Mouse (Mus musculus): Measurements from ENCODE around the gene Rnf225.
"Not testable (repeated sequence)": the region's sequence is repeated elsewhere in the genome, so short reads cannot be mapped to it uniquely, and the experiment has no call there.

DNA sequence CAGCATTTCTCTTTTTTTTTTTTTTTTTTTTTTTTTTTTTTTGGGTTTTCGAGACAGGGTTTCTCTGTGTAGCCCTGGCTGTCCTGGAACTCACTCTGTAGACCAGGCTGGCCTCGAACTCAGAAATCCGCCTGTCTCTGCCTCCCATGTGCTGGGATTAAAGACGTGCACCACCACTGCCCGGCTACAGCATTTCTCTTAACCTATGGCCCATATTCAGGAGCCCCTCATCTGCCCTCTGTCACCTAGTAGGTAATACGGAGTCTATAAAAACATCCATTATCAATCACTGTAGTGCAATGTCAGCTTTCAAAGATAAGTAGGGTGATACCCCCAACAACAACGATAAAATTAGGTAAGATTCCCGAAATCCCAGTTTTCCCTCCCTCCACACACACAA, 6.7 kb upstream of the Rnf225 start:
- TF ChIP-seq CTCF (IDR thresholded peaks at IDR 0.05; ENCODE audit: borderline replicate concordance, extremely low read depth, insufficient read depth, insufficient read length); POLR2A (IDR thresholded peaks at IDR 0.05; ENCODE audit: borderline replicate concordance, extremely low read depth, insufficient read depth, insufficient read length, poor library complexity, severe bottlenecking): not testable (repeated sequence)
